Mouse (Mus musculus) heart, adult 8-10 months (tissue): ENCODE measurements around the gene Lage3. TPM values are rescaled to one million over a fixed set of nuclear protein-coding genes. Genes with fewer than 3 reads are reported as not detected.

Experiments used
- microRNA-seq: library from miRNA; unstranded; fragments of <30 nt; microRNA quantifications from one replicate; pipeline ENCODE4 v1.2.0, GENCODE M21; 2022
- total RNA-seq, 4 experiments: library from RNA; stranded (reverse); gene quantifications; 2 replicates each; pipeline ENCODE4 v1.2.4; 2022

The Lage3 gene
- total RNA-seq, 4 experiments from 2014 or later: 24.0 to 33.2 (median 31.2) TPM

Small RNA genes lying within 50 kb of the gene (microRNA-seq; reads per million reads assigned to microRNA genes)
- gene Mir7092: not detected

Other genes with a start within 250 kb of the Lage3 start
- not detected for gene Opn1mw, start 226.2 kb downstream of the Lage3 start, total RNA-seq
- 10 to 100 TPM; 25.3 to 36.9 (median 31.0) TPM for gene Mecp2, start 218.3 kb downstream of the Lage3 start, total RNA-seq
- gene Tex28, start 185.8 kb downstream of the Lage3 start, total RNA-seq: not detected
- gene Tktl1, start 176.4 kb downstream of the Lage3 start, total RNA-seq: not detected
- gene Flna, start 103.8 kb downstream of the Lage3 start, total RNA-seq: 10 to 100 TPM; 59.1 to 98.9 (median 79.2) TPM
- 10 to 100 TPM; 31.5 to 38.2 (median 33.4) TPM for gene Emd, start 98.9 kb downstream of the Lage3 start, total RNA-seq
- gene Rpl10, start 82.8 kb downstream of the Lage3 start, total RNA-seq: 100 to 1,000 TPM; 121 to 325 (median 211) TPM
- gene Taz, start 71.7 kb downstream of the Lage3 start, total RNA-seq: 10 to 100 TPM; 47.1 to 63.2 (median 49.8) TPM
- 10 to 100 TPM; 17.7 to 20.0 (median 18.3) TPM for gene Dnase1l1, start 71.3 kb downstream of the Lage3 start, total RNA-seq
- gene Atp6ap1, start 56.5 kb downstream of the Lage3 start, total RNA-seq: 100 to 1,000 TPM; 130 to 144 (median 138) TPM
- gene Gdi1, start 48.6 kb downstream of the Lage3 start, total RNA-seq: 10 to 100 TPM; 55.5 to 80.4 (median 71.0) TPM
- gene Fam50a, start 40.6 kb downstream of the Lage3 start, total RNA-seq: 10 to 100 TPM; 22.7 to 28.1 (median 25.8) TPM
- 1 to 10 TPM in 1 of 4 experiments, under 1 TPM in 3; 0.19 to 1.4 (median 0.73) TPM for gene Plxna3, start 24.6 kb downstream of the Lage3 start, total RNA-seq
- gene Ubl4a, start 19.6 kb upstream of the Lage3 start, total RNA-seq: 10 to 100 TPM; 74.3 to 82.5 (median 80.1) TPM
- gene Slc10a3, start 19.7 kb upstream of the Lage3 start, total RNA-seq: 1 to 10 TPM; 4.0 to 6.7 (median 5.8) TPM
- gene Fam3a, start 39.7 kb upstream of the Lage3 start, total RNA-seq: 10 to 100 TPM; 14.7 to 20.0 (median 18.1) TPM
- 10 to 100 TPM; 46.2 to 56.3 (median 49.5) TPM for gene Ikbkg, start 39.7 kb upstream of the Lage3 start, total RNA-seq
- gene G6pdx, start 75.6 kb upstream of the Lage3 start, total RNA-seq: 1 to 10 TPM; 5.4 to 8.0 (median 5.8) TPM
- gene Gm6880, start 127.8 kb upstream of the Lage3 start, total RNA-seq: not detected
- gene Olfr1326-ps1, start 221.3 kb upstream of the Lage3 start, total RNA-seq: not detected
- not detected for gene Olfr1325, start 239.1 kb upstream of the Lage3 start, total RNA-seq